Mouse (Mus musculus) E14TG2a.4 (cell line): ENCODE data around the gene Gm37240.

Experiments
- H3K27me3 ChIP-seq: 2 replicates; pipeline ENCODE4 v1.6.1; 2014; ENCODE audit warnings: low read length, control low read depth; ENCODE audit not compliant: insufficient read depth
- H3K36me3 ChIP-seq: 2 replicates; pipeline ENCODE4 v1.6.1; 2014; ENCODE audit warnings: low read length, control low read depth; ENCODE audit not compliant: insufficient read depth
- H3K4me1 ChIP-seq: replicated peaks from 2 replicates; pipeline ENCODE4 v1.6.1; 2014; ENCODE audit warnings: low read depth, low read length, control low read depth
- H3K4me3 ChIP-seq: replicated peaks from 2 replicates; pipeline ENCODE4 v1.5.1; 2014; ENCODE audit warnings: mild to moderate bottlenecking, low read length
- H3K9me3 ChIP-seq: 2 replicates; pipeline ENCODE4 v1.6.1; 2014; ENCODE audit warnings: low read length, control low read depth
- CTCF ChIP-seq: conservative IDR thresholded peaks from 2 replicates; pipeline ENCODE4 v1.5.1; 2014; ENCODE audit warnings: low read length
- NANOG ChIP-seq: IDR thresholded peaks from 2 replicates; pipeline ENCODE4 v1.6.1; 2014; ENCODE audit warnings: borderline replicate concordance, low read length, mixed read lengths
- POU5F1 ChIP-seq: IDR thresholded peaks from 2 replicates; pipeline ENCODE4 v1.6.1; 2014; ENCODE audit warnings: low read length, borderline replicate concordance

Gene Gm37240

GRCm38 (mm10) chr3:84745537-84746189, 1141.7 kb downstream of the Gm37240 start:
- Histone ChIP-seq H3K27me3 (peaks cover 25% of the 10 kb centered on the region), H3K4me3 (no peak overlapping the region), H3K36me3 (no peaks in the 10 kb centered on the region), H3K9me3 (no peaks in the 10 kb centered on the region), H3K4me1 (peaks cover 17% of the 10 kb centered on the region; the same call in 1 of the 2 replicates)
- TF ChIP-seq NANOG (no peak), CTCF (no peak), POU5F1 (no peak)

- H3K27me3 ChIP-seq: peaks cover 25% of the 10 kb centered on the region
- H3K36me3 ChIP-seq: no peaks in the 10 kb centered on the region
- H3K4me3 ChIP-seq: peak overlapping the region; percentile 41
- TF ChIP-seq NANOG (no peak), POU5F1 (no peak)
- H3K9me3 ChIP-seq: no peaks in the 10 kb centered on the region
- H3K4me1 ChIP-seq: peaks cover 17% of the 10 kb centered on the region; the same call in 1 of the 2 replicates
Observed at GRCm38 (mm10) chr3:84744707-84745106, 1142.6 kb downstream of the Gm37240 start.

GRCm38 (mm10) chr3:84740050-84740596, 1147.2 kb downstream of the Gm37240 start:
- Histone ChIP-seq H3K27me3 (peaks cover 12% of the 10 kb centered on the region), H3K9me3 (no peaks in the 10 kb centered on the region)

DNA sequence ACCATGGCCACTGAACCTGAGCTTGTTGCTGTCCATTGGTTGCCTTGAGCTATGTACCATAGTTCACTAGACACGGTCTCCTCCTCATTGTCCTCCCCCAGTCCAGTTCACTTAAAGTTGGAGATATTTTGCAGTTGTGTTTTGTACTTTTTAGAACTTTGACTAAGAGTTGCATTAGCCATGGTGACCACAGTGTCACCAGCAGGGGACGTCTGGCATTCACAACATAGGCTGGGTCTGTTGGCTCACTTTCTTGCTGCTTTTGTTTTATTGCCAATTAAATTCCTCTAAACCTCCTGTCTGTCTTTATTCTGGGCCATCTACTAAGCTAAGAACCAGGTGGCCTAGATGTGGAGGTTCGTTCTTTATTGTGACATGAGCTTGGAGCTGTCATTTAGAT, 1150.2 kb downstream of the Gm37240 start:
- no peak overlapping the region for H3K4me3 ChIP-seq
- peaks cover 36% of the 10 kb centered on the region for H3K4me1 ChIP-seq

More at GRCm38 (mm10) chr3:84740050-84740596, 1147.2 kb downstream of the Gm37240 start:
- TF ChIP-seq NANOG (no peak), POU5F1 (no peak), CTCF (no peak)
- Histone ChIP-seq H3K36me3 (no peaks in the 10 kb centered on the region), H3K4me3 (no peak overlapping the region), H3K4me1 (peaks cover 17% of the 10 kb centered on the region)

DNA sequence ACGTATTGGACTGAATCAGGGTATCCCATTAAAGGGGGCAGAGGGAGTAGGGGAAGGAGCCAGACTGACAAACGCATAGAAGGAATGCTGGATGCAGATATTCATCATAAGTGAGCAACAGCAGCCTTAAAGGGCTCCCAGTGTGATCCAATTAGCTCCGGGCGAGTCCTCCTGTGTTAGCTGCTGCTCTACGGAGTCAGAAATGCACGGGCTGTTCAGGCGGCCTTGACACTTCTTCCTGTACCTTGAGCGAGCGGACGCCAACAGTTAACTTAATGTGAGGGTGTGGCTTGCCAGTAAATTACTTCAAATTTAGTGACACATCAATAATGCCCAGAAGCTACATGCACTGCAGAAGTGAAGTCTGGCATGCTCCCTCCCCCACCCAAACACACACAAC, 1151.6 kb downstream of the Gm37240 start:
- Histone ChIP-seq H3K9me3 (no peaks in the 10 kb centered on the region), H3K4me3 (no peak overlapping the region), H3K4me1 (peaks cover 50% of the 10 kb centered on the region), H3K27me3 (peaks cover 21% of the 10 kb centered on the region), H3K36me3 (no peaks in the 10 kb centered on the region)
- TF ChIP-seq NANOG: no peak
- no peak for TF ChIP-seq CTCF
- no peak for TF ChIP-seq POU5F1

More for the DNA sequence above, 1150.2 kb downstream of the Gm37240 start:
- Histone ChIP-seq H3K9me3 (no peaks in the 10 kb centered on the region), H3K27me3 (peaks cover 20% of the 10 kb centered on the region), H3K36me3 (no peaks in the 10 kb centered on the region)
- TF ChIP-seq CTCF (no peak), NANOG (no peak), POU5F1 (no peak)

DNA sequence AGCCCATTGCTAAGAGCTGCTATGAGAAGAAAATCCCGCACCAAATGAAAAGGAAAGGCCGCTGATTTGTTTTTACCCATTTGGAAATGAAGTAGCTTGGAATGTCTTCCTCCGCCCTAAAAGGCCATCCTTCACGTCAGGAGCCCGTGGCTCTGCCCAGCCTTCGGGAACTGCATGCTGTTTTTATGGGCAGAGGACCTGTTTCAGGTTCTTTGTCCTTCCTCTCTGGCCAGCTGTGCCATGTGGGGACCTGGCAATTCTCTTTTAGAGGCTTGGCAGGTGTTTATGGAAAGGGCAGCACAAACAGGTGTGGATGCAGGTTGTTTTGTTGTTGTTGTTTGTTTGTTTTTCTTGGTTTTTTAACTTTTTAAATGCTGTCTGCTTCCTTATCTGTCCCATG, 1154.8 kb downstream of the Gm37240 start:
- no peak for TF ChIP-seq CTCF
- no peak for TF ChIP-seq POU5F1
- no peak for TF ChIP-seq NANOG
- peaks cover 21% of the 10 kb centered on the region for H3K27me3 ChIP-seq

DNA sequence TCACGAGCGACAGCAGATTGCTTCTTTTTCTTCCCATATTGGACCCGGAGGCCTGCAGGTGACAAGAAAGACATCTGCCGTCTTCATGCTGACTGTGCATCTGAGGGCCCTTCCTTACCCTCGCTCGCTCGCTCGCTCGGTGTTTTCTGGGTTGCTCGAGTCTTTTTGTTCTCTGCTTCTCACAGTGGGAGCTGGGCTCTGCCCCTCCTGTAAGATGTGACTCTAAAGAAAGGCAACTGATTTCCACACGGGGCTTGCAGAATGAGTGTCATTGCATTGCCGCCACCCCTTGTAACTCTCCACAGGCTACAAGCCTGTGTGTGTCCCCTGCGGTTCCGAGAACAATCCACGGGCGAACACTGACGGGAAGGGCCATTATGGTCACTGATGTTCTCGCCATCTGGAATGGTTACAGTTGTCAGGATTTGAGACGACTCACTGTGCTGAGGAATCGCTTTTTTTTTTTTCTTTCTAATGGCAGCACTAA, 1155.3 kb downstream of the Gm37240 start:
- H3K27me3 ChIP-seq: peaks cover 21% of the 10 kb centered on the region
- no peaks in the 10 kb centered on the region for H3K36me3 ChIP-seq
- TF ChIP-seq NANOG: peak; percentile 17; the same call in 1 of the 2 replicates
- TF ChIP-seq CTCF: no peak
- TF ChIP-seq POU5F1: no peak
- peak overlapping the region; percentile 20; the same call in 1 of the 2 replicates for H3K4me3 ChIP-seq
- peaks cover 59% of the 10 kb centered on the region for H3K4me1 ChIP-seq
- no peaks in the 10 kb centered on the region for H3K9me3 ChIP-seq

More for the DNA sequence above, 1154.8 kb downstream of the Gm37240 start:
- H3K4me3 ChIP-seq: peak overlapping the region; percentile 20; the same call in 1 of the 2 replicates
- H3K9me3 ChIP-seq: no peaks in the 10 kb centered on the region
- H3K36me3 ChIP-seq: no peaks in the 10 kb centered on the region
- H3K4me1 ChIP-seq: peaks cover 59% of the 10 kb centered on the region

GRCm38 (mm10) chr3:84731403-84732015, 1155.8 kb downstream of the Gm37240 start:
- H3K4me1 ChIP-seq: peaks cover 59% of the 10 kb centered on the region
- H3K4me3 ChIP-seq: 0 out of 2 replicates have a peak overlapping the region, but pooled peaks have one; percentile 20
- H3K27me3 ChIP-seq: peaks cover 21% of the 10 kb centered on the region
- no peaks in the 10 kb centered on the region for H3K36me3 ChIP-seq
- TF ChIP-seq POU5F1 (no peak), NANOG (no peak), CTCF (no peak)
- H3K9me3 ChIP-seq: no peaks in the 10 kb centered on the region
